Comparison of ENCODE assay signal across 31 mouse cellular contexts in the genomic region with DNA sequence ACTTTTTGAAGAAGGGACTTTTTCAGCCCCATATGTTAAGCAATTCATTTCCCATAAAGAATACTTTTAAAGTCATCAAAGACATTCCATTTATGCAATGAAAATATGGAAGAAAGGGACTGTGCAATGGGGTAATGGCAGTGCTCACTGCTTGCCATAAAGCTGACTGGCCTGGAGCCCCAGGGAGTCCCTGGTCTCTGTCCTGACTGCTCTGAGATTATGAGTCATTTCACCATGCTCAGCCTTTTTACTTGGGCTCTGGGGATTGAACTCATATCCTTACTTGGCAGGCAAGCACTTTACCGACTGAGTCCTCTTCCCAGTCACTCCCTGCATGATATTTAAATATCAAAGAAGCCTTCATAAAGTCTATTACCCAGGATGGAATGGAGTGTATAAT.
"Had no signal": no experiment of that assay in that cellular context is flagged by ENCODE, and none has a peak within 500 bp of the region (broad histone marks: within the 10 kb centered on the region; RNA-seq: fewer than 3 reads in every experiment).

No protein-coding gene starts in this region.

- H3K4me1 ChIP-seq: limb, embryonic 12.5 days; limb, embryonic 15.5 days; liver, embryonic 12.5 days; liver, embryonic 13.5 days; liver, embryonic 15.5 days; lung, embryonic 15.5 days; megakaryocyte, embryonic 14.5 days; midbrain, embryonic 10.5 days; midbrain, embryonic 12.5 days; midbrain, embryonic 13.5 days; midbrain, embryonic 15.5 days; neural tube, embryonic 12.5 days had no signal

- H3K9ac ChIP-seq: limb, embryonic 12.5 days; limb, embryonic 15.5 days; liver, embryonic 12.5 days; liver, embryonic 13.5 days; liver, embryonic 14.5 days; liver, embryonic 15.5 days; liver, postnatal 0 days; lung, embryonic 14.5 days; lung, embryonic 15.5 days; midbrain, embryonic 12.5 days; midbrain, embryonic 13.5 days; midbrain, embryonic 15.5 days; neural tube, embryonic 12.5 days had no signal

- H3K4me2 ChIP-seq: limb, embryonic 12.5 days; limb, embryonic 15.5 days; liver, embryonic 11.5 days; liver, embryonic 12.5 days; liver, embryonic 13.5 days; liver, embryonic 15.5 days; lung, embryonic 14.5 days; lung, embryonic 15.5 days; midbrain, embryonic 11.5 days; midbrain, embryonic 12.5 days; midbrain, embryonic 13.5 days; midbrain, embryonic 15.5 days; neural tube, embryonic 12.5 days had no signal

- H3K9me3 ChIP-seq: limb, embryonic 12.5 days; limb, embryonic 15.5 days; liver, embryonic 12.5 days; liver, embryonic 13.5 days; liver, embryonic 15.5 days; lung, embryonic 15.5 days; megakaryocyte, embryonic 14.5 days; midbrain, embryonic 10.5 days; midbrain, embryonic 12.5 days; midbrain, embryonic 13.5 days; midbrain, embryonic 15.5 days; neural tube, embryonic 12.5 days had no signal

- H3K27me3 ChIP-seq: limb, embryonic 12.5 days; limb, embryonic 15.5 days; liver, embryonic 12.5 days; liver, embryonic 13.5 days; liver, embryonic 15.5 days; lung, embryonic 15.5 days; megakaryocyte, embryonic 14.5 days; midbrain, embryonic 12.5 days; midbrain, embryonic 13.5 days; midbrain, embryonic 15.5 days; neural tube, embryonic 12.5 days had no signal

- ATAC-seq: liver, embryonic 12.5 days; liver, postnatal 0 days; lung, postnatal 0 days; midbrain, embryonic 13.5 days; midbrain, embryonic 15.5 days; midbrain, embryonic 16.5 days had no signal

- H3K36me3 ChIP-seq: limb, embryonic 12.5 days; limb, embryonic 15.5 days; liver, embryonic 12.5 days; liver, embryonic 13.5 days; liver, embryonic 15.5 days; lung, embryonic 15.5 days; midbrain, embryonic 10.5 days; midbrain, embryonic 12.5 days; midbrain, embryonic 13.5 days; midbrain, embryonic 15.5 days; neural tube, embryonic 12.5 days had no signal

- DNase-seq: left cerebral cortex, postnatal 4 days; liver; liver, embryonic 13.5 days; liver, postnatal 0 days; lung, adult 18-20 months; lung, adult 2 months; lung, embryonic 14.5 days; lung, postnatal 10 days; lung, postnatal 14 days; lung, postnatal 36 days; lung, postnatal 4 days; midbrain, embryonic 14.5 days had no signal

- H3K27ac ChIP-seq: left cerebral cortex, adult 2 months; limb, embryonic 12.5 days; limb, embryonic 15.5 days; liver, embryonic 12.5 days; liver, embryonic 13.5 days; liver, embryonic 14.5 days; liver, embryonic 15.5 days; lung, embryonic 15.5 days; macrophage; midbrain, embryonic 10.5 days; midbrain, embryonic 12.5 days; midbrain, embryonic 13.5 days; midbrain, embryonic 15.5 days; neural tube, embryonic 12.5 days had no signal

- H3K4me3 ChIP-seq: left cerebral cortex, adult 2 months; limb, embryonic 12.5 days; limb, embryonic 15.5 days; liver, embryonic 12.5 days; liver, embryonic 13.5 days; liver, embryonic 15.5 days; lung, embryonic 15.5 days; megakaryocyte, embryonic 14.5 days; midbrain, embryonic 10.5 days; midbrain, embryonic 12.5 days; midbrain, embryonic 13.5 days; midbrain, embryonic 15.5 days; myocyte; neural tube, embryonic 12.5 days had no signal
